Mouse (Mus musculus): ENCODE measurements around the gene Use1. TPM values are rescaled to one million over a fixed set of nuclear protein-coding genes. Genes with fewer than 3 reads are reported as not detected.

The Use1 gene
- polyA plus RNA-seq, 1 experiment from 2014 or later, result 78.0 TPM

GRCm38 (mm10) chr8:71379512-71380075 lies 12.9 kb downstream of the Use1 start:
- peak overlapping the region; percentile 67 for H3K9ac ChIP-seq (replicated peaks; ENCODE audit: low read length)
- H3K9me3 ChIP-seq (replicated peaks; ENCODE audit: control insufficient read depth, low read length), result no peaks in the 10 kb centered on the region
- H3K36me3 ChIP-seq (replicated peaks; ENCODE audit: control insufficient read depth, insufficient read depth, low read depth, low read length), result no peaks in the 10 kb centered on the region
- 0 out of 2 replicates have a peak overlapping the region, but pooled peaks have one; percentile 8 for H3K27ac ChIP-seq (replicated peaks; ENCODE audit: low read depth, low read length)
- peak overlapping the region; percentile 67 for H3K4me3 ChIP-seq (ENCODE audit: low read depth, low read length)
- WGBS, result 34% methylated on average over 3 of the region's 3 CpGs
- DNase-seq (ENCODE audit: low spot score), result no peak
- peaks cover 17% of the 10 kb centered on the region for H3K4me1 ChIP-seq (ENCODE audit: control insufficient read depth, insufficient read depth, low read length)
- H3K27me3 ChIP-seq (ENCODE audit: control insufficient read depth, insufficient read depth, low read length), result no peaks in the 10 kb centered on the region
- H3K4me2 ChIP-seq (ENCODE audit: low read depth, low read length), result peak overlapping the region; percentile 98
- no peak for ATAC-seq (replicated peaks; ENCODE audit: insufficient number of reproducible peaks, low FRiP score, low TSS enrichment, low read depth)

DNA sequence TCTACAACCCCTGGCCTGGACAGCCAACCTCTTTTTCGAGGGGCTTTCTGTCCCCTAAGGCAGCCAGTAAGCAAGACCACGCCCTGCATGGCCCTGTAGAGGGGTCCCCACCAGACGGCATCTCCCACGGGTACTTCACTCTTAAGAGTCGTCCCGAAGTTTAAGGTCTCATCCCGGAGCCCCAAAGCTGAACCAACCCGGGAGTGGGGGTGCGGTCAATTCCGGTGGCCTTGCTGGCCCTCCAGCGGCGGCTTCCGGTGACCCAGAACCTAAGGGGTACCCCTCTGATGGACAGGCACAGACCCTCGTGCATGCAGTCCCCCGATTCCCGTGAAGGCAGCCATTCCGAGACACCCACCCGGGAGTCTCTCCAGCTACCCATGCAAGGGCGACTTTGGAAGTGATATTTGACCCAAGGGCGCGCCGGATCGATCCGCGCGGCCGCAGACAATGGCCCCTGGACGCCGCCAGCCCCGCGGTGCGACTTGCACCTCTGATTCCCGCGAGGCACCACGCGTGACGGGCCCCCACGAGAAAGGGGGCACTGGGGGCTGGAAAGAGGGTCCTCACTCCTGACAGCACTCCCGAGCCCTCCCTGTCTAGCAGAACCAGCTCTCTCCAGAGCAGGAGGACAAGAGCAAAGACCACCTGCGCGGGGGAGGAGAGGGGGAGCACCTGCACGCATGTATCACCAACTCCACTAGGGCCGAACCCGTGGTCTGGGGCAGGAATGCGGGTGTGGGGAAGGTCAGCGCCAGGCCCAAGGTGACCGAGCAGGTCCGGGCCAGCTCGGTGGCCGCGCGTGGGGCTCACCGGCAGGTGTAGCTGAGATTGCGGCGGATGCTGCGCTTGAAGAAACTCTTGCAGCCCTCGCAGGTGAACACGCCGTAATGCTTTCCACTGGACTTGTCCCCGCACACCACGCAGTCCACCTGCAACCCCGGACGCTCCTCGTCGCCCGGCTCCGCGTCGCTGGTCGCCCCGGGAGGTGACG lies 13.8 kb downstream of the Use1 start:
- Histone ChIP-seq H3K4me1 (ENCODE audit: control insufficient read depth, insufficient read depth, low read length) (peaks cover 17% of the 10 kb centered on the region), H3K27me3 (ENCODE audit: control insufficient read depth, insufficient read depth, low read length) (no peaks in the 10 kb centered on the region), H3K4me2 (ENCODE audit: low read depth, low read length) (peak overlapping the region; percentile 98), H3K9me3 (replicated peaks; ENCODE audit: control insufficient read depth, low read length) (no peaks in the 10 kb centered on the region), H3K27ac (replicated peaks; ENCODE audit: low read depth, low read length) (peak overlapping the region; percentile 92; the same call in 1 of the 2 replicates), H3K36me3 (replicated peaks; ENCODE audit: control insufficient read depth, insufficient read depth, low read depth, low read length) (no peaks in the 10 kb centered on the region), H3K9ac (replicated peaks; ENCODE audit: low read length) (peak overlapping the region; percentile 67), H3K4me3 (ENCODE audit: low read depth, low read length) (peak overlapping the region; percentile 67)
- DNase-seq (ENCODE audit: low spot score), result peak; percentile 38
- 2% methylated on average over 72 of the region's 72 CpGs for WGBS
- no peak for ATAC-seq (replicated peaks; ENCODE audit: insufficient number of reproducible peaks, low FRiP score, low TSS enrichment, low read depth)

GRCm38 (mm10) chr8:71381421-71381970 lies 14.8 kb downstream of the Use1 start, which contains the start of gene Nr2f6:
Nr2f6 (minus strand) TSS chr8:71381960.
- H3K27ac ChIP-seq (replicated peaks; ENCODE audit: low read depth, low read length), result peak within 1 kb of the TSS; percentile 92
- peak within 1 kb of the TSS; percentile 98 for H3K4me2 ChIP-seq (ENCODE audit: low read depth, low read length)
- H3K9ac ChIP-seq (replicated peaks; ENCODE audit: low read length), result peak within 1 kb of the TSS; percentile 67
- DNase-seq (ENCODE audit: low spot score) (peak; percentile 80), ATAC-seq (replicated peaks; ENCODE audit: insufficient number of reproducible peaks, low FRiP score, low TSS enrichment, low read depth) (peak; percentile 50; the same call in 1 of the 2 replicates)
- under 1% methylated on average over 64 of the region's 89 CpGs for WGBS
- peak within 1 kb of the TSS; percentile 67 for H3K4me3 ChIP-seq (ENCODE audit: low read depth, low read length)
- no peaks in the 10 kb centered on the region for H3K9me3 ChIP-seq (replicated peaks; ENCODE audit: control insufficient read depth, low read length)
- H3K27me3 ChIP-seq (ENCODE audit: control insufficient read depth, insufficient read depth, low read length), result no peaks in the 10 kb centered on the region
- no peaks in the 10 kb centered on the region for H3K36me3 ChIP-seq (replicated peaks; ENCODE audit: control insufficient read depth, insufficient read depth, low read depth, low read length)
- H3K4me1 ChIP-seq (ENCODE audit: control insufficient read depth, insufficient read depth, low read length), result peaks cover 8% of the 10 kb centered on the region

DNA sequence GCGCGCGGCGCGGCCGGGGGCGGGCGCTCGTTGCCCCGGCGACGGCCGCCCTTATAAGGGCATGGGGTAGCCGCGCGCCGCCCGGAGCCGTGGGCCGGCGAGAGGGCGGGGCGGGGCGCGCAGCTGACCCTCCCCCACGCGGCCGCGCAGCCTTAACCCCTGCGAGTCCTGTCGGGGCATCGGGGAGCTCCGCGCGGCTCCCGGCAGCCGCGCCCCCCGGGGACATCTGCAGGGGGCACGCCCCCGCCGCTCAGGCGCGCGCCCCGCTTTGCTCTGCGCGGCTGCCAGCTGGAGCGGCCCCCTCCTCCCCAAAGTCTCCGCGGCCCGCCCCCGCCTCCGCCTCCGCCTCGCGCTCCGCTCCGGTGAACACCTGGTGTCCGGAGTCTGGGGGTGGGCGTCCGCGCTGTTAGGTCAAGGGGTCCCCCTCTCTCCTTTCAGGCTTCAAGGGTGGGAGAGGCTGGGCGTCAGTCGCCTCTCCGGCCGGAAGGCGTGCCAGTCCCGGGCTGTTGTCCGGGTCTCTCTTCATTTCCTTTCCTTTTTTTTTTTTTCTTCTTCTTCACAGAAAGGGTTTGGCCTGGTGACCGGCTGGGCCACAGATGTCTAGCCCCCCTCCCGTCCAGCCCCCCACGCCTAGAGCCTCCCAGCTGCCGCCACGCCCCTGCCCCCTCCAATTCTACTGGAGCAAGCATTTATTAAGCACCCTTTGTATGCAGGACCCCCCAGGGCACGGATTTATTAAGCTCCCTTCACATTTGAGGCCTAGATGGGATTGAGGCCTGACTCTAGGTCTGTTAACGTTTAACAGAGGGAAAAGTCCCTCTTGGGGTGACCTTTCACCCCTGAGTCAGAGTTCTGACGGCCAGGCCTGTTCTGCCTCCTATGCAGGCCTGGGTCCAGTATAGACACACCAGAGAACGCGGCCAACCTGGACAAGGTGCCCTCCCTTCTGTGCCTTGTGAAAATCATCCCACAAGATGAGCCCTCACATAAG lies 15.6 kb downstream of the Use1 start:
- 1% methylated on average over 62 of the region's 80 CpGs for WGBS
- H3K27ac ChIP-seq (replicated peaks; ENCODE audit: low read depth, low read length), result peak overlapping the region; percentile 92

DNA sequence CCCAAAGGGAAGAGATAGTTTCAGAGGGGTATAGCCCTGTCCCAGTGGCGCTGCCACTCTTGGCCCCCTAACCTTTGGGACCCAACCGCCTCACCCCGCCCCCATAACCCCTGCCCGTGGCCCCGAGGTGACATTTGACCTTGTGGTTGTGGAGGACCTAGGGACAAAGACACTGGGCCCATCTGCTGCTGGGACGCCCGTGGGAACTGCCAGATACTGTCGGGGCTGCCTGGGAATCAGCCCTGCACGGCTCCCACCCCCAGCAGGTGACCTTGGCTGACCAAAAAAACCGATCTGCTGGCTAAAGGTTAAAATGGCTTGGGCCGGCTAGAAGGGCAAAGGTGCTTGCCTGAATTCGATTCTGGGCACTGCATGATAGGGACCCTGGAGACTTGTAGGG lies 16.7 kb downstream of the Use1 start:
- Histone ChIP-seq H3K4me3 (ENCODE audit: low read depth, low read length) (no peak overlapping the region), H3K36me3 (replicated peaks; ENCODE audit: control insufficient read depth, insufficient read depth, low read depth, low read length) (no peaks in the 10 kb centered on the region), H3K9me3 (replicated peaks; ENCODE audit: control insufficient read depth, low read length) (no peaks in the 10 kb centered on the region), H3K9ac (replicated peaks; ENCODE audit: low read length) (peak overlapping the region; percentile 18), H3K4me1 (ENCODE audit: control insufficient read depth, insufficient read depth, low read length) (peaks cover 8% of the 10 kb centered on the region), H3K4me2 (ENCODE audit: low read depth, low read length) (no peak overlapping the region), H3K27me3 (ENCODE audit: control insufficient read depth, insufficient read depth, low read length) (no peaks in the 10 kb centered on the region), H3K27ac (replicated peaks; ENCODE audit: low read depth, low read length) (peak overlapping the region; percentile 56; the same call in 1 of the 2 replicates)
- no peak for DNase-seq (ENCODE audit: low spot score)
- ATAC-seq (replicated peaks; ENCODE audit: insufficient number of reproducible peaks, low FRiP score, low TSS enrichment, low read depth), result no peak
- 10% methylated on average over 12 of the region's 12 CpGs for WGBS

More for the DNA sequence above, 15.6 kb downstream of the Use1 start:
- no peaks in the 10 kb centered on the region for H3K27me3 ChIP-seq (ENCODE audit: control insufficient read depth, insufficient read depth, low read length)
- DNase-seq (ENCODE audit: low spot score) (peak; percentile 92), ATAC-seq (replicated peaks; ENCODE audit: insufficient number of reproducible peaks, low FRiP score, low TSS enrichment, low read depth) (peak; percentile 84)
- H3K4me1 ChIP-seq (ENCODE audit: control insufficient read depth, insufficient read depth, low read length), result peaks cover 8% of the 10 kb centered on the region
- H3K9me3 ChIP-seq (replicated peaks; ENCODE audit: control insufficient read depth, low read length), result no peaks in the 10 kb centered on the region
- peak overlapping the region; percentile 67 for H3K9ac ChIP-seq (replicated peaks; ENCODE audit: low read length)
- H3K36me3 ChIP-seq (replicated peaks; ENCODE audit: control insufficient read depth, insufficient read depth, low read depth, low read length), result no peaks in the 10 kb centered on the region
- peak overlapping the region; percentile 98 for H3K4me2 ChIP-seq (ENCODE audit: low read depth, low read length)
- peak overlapping the region; percentile 67 for H3K4me3 ChIP-seq (ENCODE audit: low read depth, low read length)

DNA sequence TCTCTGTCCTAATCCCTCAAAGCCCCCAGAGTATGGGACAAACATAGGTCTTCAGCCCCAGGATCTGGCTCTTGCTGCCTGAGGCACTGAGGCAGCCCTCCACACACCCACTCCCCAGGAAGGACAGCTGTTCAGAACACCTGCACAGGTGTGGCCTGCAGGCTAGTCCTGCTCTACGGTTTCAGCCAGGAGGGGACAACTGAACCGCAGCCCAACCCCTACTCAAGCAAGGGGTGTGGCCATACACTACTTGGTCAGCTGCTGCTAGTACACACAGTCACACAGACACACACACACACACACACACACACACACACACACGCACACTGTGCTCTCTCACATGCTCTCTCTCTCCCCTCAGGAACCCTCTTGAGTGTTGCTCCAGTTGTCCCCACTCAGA lies 17.2 kb downstream of the Use1 start:
- ATAC-seq (replicated peaks; ENCODE audit: insufficient number of reproducible peaks, low FRiP score, low TSS enrichment, low read depth) (no peak), DNase-seq (ENCODE audit: low spot score) (no peak)
- WGBS, result 34% methylated on average over 3 of the region's 3 CpGs
- Histone ChIP-seq H3K4me1 (ENCODE audit: control insufficient read depth, insufficient read depth, low read length) (peaks cover 8% of the 10 kb centered on the region), H3K27ac (replicated peaks; ENCODE audit: low read depth, low read length) (peak overlapping the region; percentile 56; the same call in 1 of the 2 replicates), H3K9me3 (replicated peaks; ENCODE audit: control insufficient read depth, low read length) (no peaks in the 10 kb centered on the region), H3K4me2 (ENCODE audit: low read depth, low read length) (no peak overlapping the region), H3K27me3 (ENCODE audit: control insufficient read depth, insufficient read depth, low read length) (no peaks in the 10 kb centered on the region), H3K9ac (replicated peaks; ENCODE audit: low read length) (no peak overlapping the region; the same call in 1 of the 2 replicates), H3K36me3 (replicated peaks; ENCODE audit: control insufficient read depth, insufficient read depth, low read depth, low read length) (no peaks in the 10 kb centered on the region), H3K4me3 (ENCODE audit: low read depth, low read length) (no peak overlapping the region)

- Histone ChIP-seq H3K4me2 (ENCODE audit: low read depth, low read length) (no peak overlapping the region), H3K9me3 (replicated peaks; ENCODE audit: control insufficient read depth, low read length) (no peaks in the 10 kb centered on the region), H3K36me3 (replicated peaks; ENCODE audit: control insufficient read depth, insufficient read depth, low read depth, low read length) (no peaks in the 10 kb centered on the region), H3K9ac (replicated peaks; ENCODE audit: low read length) (no peak overlapping the region), H3K4me3 (ENCODE audit: low read depth, low read length) (no peak overlapping the region), H3K27me3 (ENCODE audit: control insufficient read depth, insufficient read depth, low read length) (no peaks in the 10 kb centered on the region), H3K27ac (replicated peaks; ENCODE audit: low read depth, low read length) (no peak overlapping the region), H3K4me1 (ENCODE audit: control insufficient read depth, insufficient read depth, low read length) (peaks cover 4% of the 10 kb centered on the region)
- ATAC-seq (replicated peaks; ENCODE audit: insufficient number of reproducible peaks, low FRiP score, low TSS enrichment, low read depth), result no peak
- DNase-seq (ENCODE audit: low spot score), result no peak
- WGBS, result 73% methylated on average over 12 of the region's 12 CpGs
These were observed 18.7 kb downstream of the Use1 start for GRCm38 (mm10) chr8:71385212-71385835.

All from embryonic facial prominence, embryonic 11.5 days (tissue).